Mouse (Mus musculus): ENCODE data around the gene Hrk. TPM values are rescaled to one million over a fixed set of nuclear protein-coding genes. Genes with fewer than 3 reads are reported as not detected.

Hrk gene
- polyA plus RNA-seq, 1 experiment from 2014 or later = 0.04 TPM

DNA sequence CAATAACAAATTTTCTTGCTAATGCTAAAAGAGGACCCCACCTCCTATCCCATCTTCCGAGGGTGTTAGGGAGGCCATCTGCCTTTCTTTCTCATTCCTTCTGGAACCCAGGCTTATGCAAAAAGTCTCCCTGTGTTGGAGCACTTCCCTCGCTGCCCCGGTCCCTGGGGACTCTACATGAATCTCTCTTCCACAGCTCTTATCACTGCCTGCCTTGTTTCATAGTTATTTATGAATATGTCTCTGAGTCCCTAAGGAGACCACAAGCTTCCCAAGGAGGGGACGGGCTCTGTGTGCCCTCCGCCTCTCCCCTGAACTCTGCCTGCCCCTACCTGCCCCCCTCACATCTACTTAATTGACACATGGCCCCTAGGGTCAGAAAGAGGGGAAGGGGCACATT is 35.2 kb downstream of the Hrk start:
- Histone ChIP-seq H3K9me3 (no peaks in the 10 kb centered on the region), H3K36me3 (replicated peaks) (no peaks in the 10 kb centered on the region; the same call in 1 of the 2 replicates), H3K27ac (no peak overlapping the region), H3K4me1 (peaks cover 10% of the 10 kb centered on the region), H3K4me3 (no peak overlapping the region), H3K27me3 (ENCODE audit: poor library complexity, severe bottlenecking) (peaks cover under 1% of the 10 kb centered on the region; the same call in 1 of the 2 replicates)
- no peak for DNase-seq (ENCODE audit: extremely low spot score, low spot score)
- WGBS = 71% methylated on average over 5 of the region's 5 CpGs

DNA sequence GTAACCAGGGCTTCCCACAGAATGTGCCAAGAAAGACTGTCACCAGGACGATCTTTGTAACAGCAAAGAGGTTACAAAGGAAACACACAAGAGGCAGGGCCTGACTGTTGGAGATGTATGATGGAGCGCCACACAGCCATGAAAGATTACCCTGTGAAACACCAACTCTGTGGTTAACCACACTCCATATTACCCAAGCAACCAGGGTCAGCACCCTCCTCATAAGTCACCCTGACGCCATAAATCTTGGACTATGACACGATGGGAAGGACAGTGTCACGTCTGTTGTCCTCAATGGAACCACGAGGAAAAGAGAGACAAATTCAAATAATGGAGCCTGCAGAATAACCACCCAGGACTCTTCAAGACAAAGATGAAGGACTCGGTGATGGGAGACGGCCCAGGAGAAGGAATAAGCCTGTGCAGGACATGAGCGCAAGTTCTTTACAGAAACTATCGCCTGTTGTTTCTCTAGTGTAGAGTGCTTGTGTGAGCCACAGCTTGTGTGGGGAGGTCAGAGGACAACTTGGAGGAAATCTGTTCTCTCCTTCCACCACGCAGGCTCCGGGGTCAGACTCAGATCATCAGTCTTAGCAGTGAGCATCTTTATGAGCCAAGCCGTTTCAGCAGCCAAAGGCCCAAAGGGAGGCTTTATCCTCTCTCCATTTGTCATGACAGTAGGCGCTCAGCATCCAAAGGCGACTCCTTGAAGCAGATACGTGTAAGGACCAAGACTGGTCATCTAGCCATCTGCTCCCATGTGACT is 40.4 kb downstream of the Hrk start:
- WGBS = 88% methylated on average over 16 of the region's 16 CpGs
- no peaks in the 10 kb centered on the region for H3K27me3 ChIP-seq (ENCODE audit: poor library complexity, severe bottlenecking)

GRCm38 (mm10) chr5:118205852-118206251 is 41.4 kb downstream of the Hrk start:
- no peak for DNase-seq (ENCODE audit: extremely low spot score, low spot score)
- WGBS = 67% methylated on average over 8 of the region's 8 CpGs
- Histone ChIP-seq H3K36me3 (replicated peaks) (no peaks in the 10 kb centered on the region; the same call in 1 of the 2 replicates), H3K27me3 (ENCODE audit: poor library complexity, severe bottlenecking) (no peaks in the 10 kb centered on the region), H3K9me3 (no peaks in the 10 kb centered on the region), H3K4me1 (peaks cover 22% of the 10 kb centered on the region), H3K27ac (no peak overlapping the region), H3K4me3 (no peak overlapping the region)

More for the DNA sequence above, 40.4 kb downstream of the Hrk start:
- DNase-seq (ENCODE audit: extremely low spot score, low spot score) = no peak
- H3K36me3 ChIP-seq (replicated peaks) = no peaks in the 10 kb centered on the region; the same call in 1 of the 2 replicates
- H3K4me1 ChIP-seq = peaks cover 20% of the 10 kb centered on the region
- H3K4me3 ChIP-seq = no peak overlapping the region
- no peak overlapping the region for H3K27ac ChIP-seq
- H3K9me3 ChIP-seq = no peaks in the 10 kb centered on the region

DNA sequence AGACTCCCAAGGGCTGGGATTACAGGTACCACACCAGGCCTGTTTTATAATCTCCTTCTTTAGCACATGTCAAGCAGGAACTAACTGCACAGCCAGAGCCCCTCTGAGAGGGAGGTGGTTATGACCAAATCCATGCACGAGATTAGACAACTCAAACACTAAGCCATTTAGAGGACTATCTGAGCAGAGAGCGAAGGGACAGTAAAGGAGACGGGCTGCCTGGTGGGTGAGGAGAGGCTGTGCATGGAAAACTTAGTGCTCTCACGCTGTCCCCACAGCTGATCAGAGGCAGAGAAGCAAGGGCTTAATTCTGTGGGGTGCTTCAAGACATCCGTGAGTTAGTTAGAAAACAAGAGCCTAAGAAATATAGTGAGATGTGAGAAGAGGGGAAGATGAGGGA is 49.6 kb downstream of the Hrk start:
- WGBS = 24% methylated on average over 5 of the region's 5 CpGs
- Histone ChIP-seq H3K36me3 (replicated peaks) (peaks cover 4% of the 10 kb centered on the region; the same call in 1 of the 2 replicates), H3K4me3 (peak overlapping the region; percentile 57), H3K9me3 (no peaks in the 10 kb centered on the region), H3K4me1 (peaks cover 24% of the 10 kb centered on the region), H3K27ac (peak overlapping the region; percentile 73), H3K27me3 (ENCODE audit: poor library complexity, severe bottlenecking) (no peaks in the 10 kb centered on the region)
- no peak for DNase-seq (ENCODE audit: extremely low spot score, low spot score)

DNA sequence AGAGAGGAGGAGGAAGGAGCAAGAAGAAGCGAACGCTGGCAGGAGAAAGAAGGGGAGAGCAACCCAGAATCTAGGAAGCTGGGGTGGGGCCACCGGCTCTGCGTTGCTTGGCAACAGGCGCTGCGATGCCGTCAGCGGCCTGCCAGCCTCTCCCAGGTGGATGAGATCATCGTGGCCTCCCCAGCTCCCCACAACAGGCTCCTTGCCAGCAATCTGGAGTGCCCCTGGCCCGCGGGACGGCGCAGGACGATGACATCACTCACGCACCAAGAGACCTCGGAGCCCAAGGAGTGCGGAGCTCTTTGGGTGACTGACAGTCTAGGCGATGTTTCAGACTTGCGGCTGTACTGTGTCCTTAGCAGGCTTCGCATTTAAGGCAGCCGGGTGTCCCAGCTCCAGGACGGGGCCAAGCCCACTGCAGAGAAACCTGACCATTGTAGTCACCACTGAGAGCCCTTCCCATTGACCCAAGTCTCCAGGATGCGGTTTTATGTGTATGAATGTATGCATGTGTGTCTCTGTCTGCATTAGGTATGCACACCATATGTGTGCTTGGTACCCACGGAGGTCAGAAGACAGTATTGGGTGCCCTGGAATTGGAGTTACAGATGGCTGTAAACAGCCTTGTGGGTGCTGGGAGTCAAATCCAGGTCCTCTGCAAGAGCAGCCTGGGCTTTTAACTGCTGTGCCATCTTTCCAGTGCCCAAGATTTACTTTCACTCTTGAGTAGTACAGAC is 50.1 kb downstream of the Hrk start:
- Histone ChIP-seq H3K9me3 (no peaks in the 10 kb centered on the region), H3K36me3 (replicated peaks) (peaks cover 4% of the 10 kb centered on the region; the same call in 1 of the 2 replicates), H3K27ac (peak overlapping the region; percentile 73), H3K27me3 (ENCODE audit: poor library complexity, severe bottlenecking) (no peaks in the 10 kb centered on the region), H3K4me3 (peak overlapping the region; percentile 57), H3K4me1 (peaks cover 24% of the 10 kb centered on the region)
- WGBS = 9% methylated on average over 24 of the region's 24 CpGs
- peak; percentile 72 for DNase-seq (ENCODE audit: extremely low spot score, low spot score)

GRCm38 (mm10) chr5:118217410-118217809 is 53.0 kb downstream of the Hrk start:
- Histone ChIP-seq H3K27me3 (ENCODE audit: poor library complexity, severe bottlenecking) (no peaks in the 10 kb centered on the region), H3K4me3 (no peak overlapping the region), H3K36me3 (replicated peaks) (peaks cover 16% of the 10 kb centered on the region), H3K9me3 (no peaks in the 10 kb centered on the region), H3K27ac (no peak overlapping the region), H3K4me1 (peaks cover 20% of the 10 kb centered on the region)
- DNase-seq (ENCODE audit: extremely low spot score, low spot score) = no peak
- 83% methylated on average over 6 of the region's 6 CpGs for WGBS

- peaks cover 48% of the 10 kb centered on the region for H3K36me3 ChIP-seq (replicated peaks)
- no peaks in the 10 kb centered on the region for H3K27me3 ChIP-seq (ENCODE audit: poor library complexity, severe bottlenecking)
- WGBS = 85% methylated on average over 9 of the region's 9 CpGs
- no peak overlapping the region for H3K27ac ChIP-seq
- H3K4me1 ChIP-seq = no peaks in the 10 kb centered on the region
- no peak for DNase-seq (ENCODE audit: extremely low spot score, low spot score)
- H3K9me3 ChIP-seq = no peaks in the 10 kb centered on the region
- H3K4me3 ChIP-seq = no peak overlapping the region
Measured at GRCm38 (mm10) chr5:118223142-118223757, 58.8 kb downstream of the Hrk start.

DNA sequence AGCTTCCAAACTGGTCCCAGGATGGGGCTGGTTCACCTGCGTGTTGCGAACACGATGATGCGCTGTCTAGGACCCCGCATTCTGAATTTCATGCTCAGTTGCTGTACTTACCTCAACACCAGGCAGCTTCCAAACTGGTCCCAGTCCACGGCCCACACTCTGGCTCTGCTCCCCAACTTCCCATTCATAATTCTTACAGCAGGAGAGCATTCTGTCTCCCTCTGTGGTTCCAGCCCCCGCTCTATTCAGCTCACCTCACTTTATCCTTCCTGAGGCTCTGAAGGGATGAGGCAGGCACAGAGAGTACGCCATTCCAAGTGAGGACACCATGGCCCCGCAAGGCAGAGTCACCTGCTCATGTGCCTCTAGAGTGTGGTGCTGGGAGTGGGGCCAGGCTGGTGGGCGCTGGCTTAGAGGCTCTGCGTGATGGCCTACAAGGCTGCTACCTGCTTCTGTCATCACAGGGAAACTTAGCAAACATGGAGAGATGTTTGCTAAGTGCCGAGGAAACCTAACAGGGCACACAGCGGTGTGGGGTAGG is 65.7 kb downstream of the Hrk start:
- Histone ChIP-seq H3K27ac (no peak overlapping the region), H3K9me3 (no peaks in the 10 kb centered on the region), H3K4me1 (no peaks in the 10 kb centered on the region), H3K36me3 (replicated peaks) (peaks cover 70% of the 10 kb centered on the region), H3K4me3 (no peak overlapping the region), H3K27me3 (ENCODE audit: poor library complexity, severe bottlenecking) (no peaks in the 10 kb centered on the region)
- 93% methylated on average over 13 of the region's 13 CpGs for WGBS
- DNase-seq (ENCODE audit: extremely low spot score, low spot score) = no peak

GRCm38 (mm10) chr5:118236891-118237290 is 72.4 kb downstream of the Hrk start:
- H3K4me1 ChIP-seq = no peaks in the 10 kb centered on the region
- no peaks in the 10 kb centered on the region for H3K9me3 ChIP-seq
- no peak overlapping the region for H3K27ac ChIP-seq
- 87% methylated on average over 12 of the region's 12 CpGs for WGBS
- H3K4me3 ChIP-seq = no peak overlapping the region
- no peak for DNase-seq (ENCODE audit: extremely low spot score, low spot score)
- no peaks in the 10 kb centered on the region for H3K27me3 ChIP-seq (ENCODE audit: poor library complexity, severe bottlenecking)
- peaks cover 53% of the 10 kb centered on the region for H3K36me3 ChIP-seq (replicated peaks)

Other genes with a start within 250 kb of the Hrk start
- gene Fbxo21, start 187.9 kb upstream of the Hrk start, polyA plus RNA-seq (2016; fragmentation: Nextera tagmentation; extraction: Ambion mirVana) = 105 and 107 TPM in 2 replicates
- gene Tesc, start 136.9 kb upstream of the Hrk start, polyA plus RNA-seq (2016; fragmentation: Nextera tagmentation; extraction: Ambion mirVana) = 0.52 and 0.92 TPM in 2 replicates
- gene Fbxw8, start 9.2 kb upstream of the Hrk start, polyA plus RNA-seq (2016; fragmentation: Nextera tagmentation; extraction: Ambion mirVana) = 32.7 and 33.8 TPM in 2 replicates
- 4.3 and 4.9 TPM in 2 replicates for gene Rnft2, start 80.5 kb downstream of the Hrk start, polyA plus RNA-seq (2016; fragmentation: Nextera tagmentation; extraction: Ambion mirVana)
- 11.1 and 12.1 TPM in 2 replicates for gene 2410131K14Rik, start 80.6 kb downstream of the Hrk start, polyA plus RNA-seq (2016; fragmentation: Nextera tagmentation; extraction: Ambion mirVana)